Mouse (Mus musculus): ENCODE results near the gene Ltbp2. TPM values are rescaled to one million over a fixed set of nuclear protein-coding genes. Genes with fewer than 3 reads are reported as not detected.

Gene Ltbp2
- polyA plus RNA-seq, 1 experiment from 2014 or later, result 1.0 TPM

DNA sequence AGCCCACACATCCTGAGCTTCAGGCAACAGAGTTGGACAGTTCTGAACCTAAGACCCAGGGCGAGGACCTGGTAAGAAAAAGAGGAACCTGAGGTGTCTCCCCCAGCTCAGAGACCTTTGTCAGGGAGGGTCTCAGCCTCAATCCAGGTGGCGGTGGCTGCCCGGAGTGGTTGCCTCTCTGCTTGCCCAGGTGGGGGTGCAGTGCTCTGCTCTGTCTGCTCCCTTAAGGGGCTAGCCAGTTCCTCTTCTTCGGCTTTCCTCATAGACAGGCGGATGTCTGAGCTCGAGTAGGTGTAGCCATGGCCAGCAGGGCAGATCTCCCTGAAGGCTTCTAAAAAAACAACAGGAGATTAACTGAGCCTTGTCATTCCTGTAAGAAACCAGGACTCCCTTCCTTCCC is 67.3 kb downstream of the Ltbp2 start:
- Histone ChIP-seq H3K9me3 (ENCODE audit: control insufficient read depth, low read length) (no peaks in the 10 kb centered on the region), H3K9ac (ENCODE audit: low read length) (no peak overlapping the region), H3K27ac (ENCODE audit: low read depth) (no peak overlapping the region), H3K27me3 (replicated peaks; ENCODE audit: control insufficient read depth, insufficient read depth, low read length) (no peaks in the 10 kb centered on the region), H3K4me1 (replicated peaks; ENCODE audit: control insufficient read depth, insufficient read depth, low read length) (0 out of 2 replicates have a peak, but pooled peaks cover 6% of the 10 kb centered on the region), H3K4me3 (ENCODE audit: low read depth, low read length) (no peak overlapping the region), H3K4me2 (ENCODE audit: low read length) (no peak overlapping the region), H3K36me3 (ENCODE audit: control insufficient read depth, insufficient read depth, low read length) (no peaks in the 10 kb centered on the region)
- ATAC-seq (replicated peaks; ENCODE audit: low FRiP score, low TSS enrichment, low read depth) (no peak), DNase-seq (ENCODE audit: low spot score) (no peak)
- WGBS, result 83% methylated on average over 6 of the region's 6 CpGs

- 0 out of 2 replicates have a peak, but pooled peaks cover 6% of the 10 kb centered on the region for H3K4me1 ChIP-seq (replicated peaks; ENCODE audit: control insufficient read depth, insufficient read depth, low read length)
- no peak for ATAC-seq (replicated peaks; ENCODE audit: low FRiP score, low TSS enrichment, low read depth)
- H3K4me2 ChIP-seq (ENCODE audit: low read length), result no peak overlapping the region
- DNase-seq (ENCODE audit: low spot score), result no peak
- no peaks in the 10 kb centered on the region for H3K9me3 ChIP-seq (ENCODE audit: control insufficient read depth, low read length)
- H3K36me3 ChIP-seq (ENCODE audit: control insufficient read depth, insufficient read depth, low read length), result no peaks in the 10 kb centered on the region
- H3K4me3 ChIP-seq (ENCODE audit: low read depth, low read length), result no peak overlapping the region
- no peak overlapping the region for H3K27ac ChIP-seq (ENCODE audit: low read depth)
- H3K9ac ChIP-seq (ENCODE audit: low read length), result no peak overlapping the region
- H3K27me3 ChIP-seq (replicated peaks; ENCODE audit: control insufficient read depth, insufficient read depth, low read length), result no peaks in the 10 kb centered on the region
- 81% methylated on average over 13 of the region's 13 CpGs for WGBS
Measured at GRCm38 (mm10) chr12:84807351-84807750, 69.0 kb downstream of the Ltbp2 start.

DNA sequence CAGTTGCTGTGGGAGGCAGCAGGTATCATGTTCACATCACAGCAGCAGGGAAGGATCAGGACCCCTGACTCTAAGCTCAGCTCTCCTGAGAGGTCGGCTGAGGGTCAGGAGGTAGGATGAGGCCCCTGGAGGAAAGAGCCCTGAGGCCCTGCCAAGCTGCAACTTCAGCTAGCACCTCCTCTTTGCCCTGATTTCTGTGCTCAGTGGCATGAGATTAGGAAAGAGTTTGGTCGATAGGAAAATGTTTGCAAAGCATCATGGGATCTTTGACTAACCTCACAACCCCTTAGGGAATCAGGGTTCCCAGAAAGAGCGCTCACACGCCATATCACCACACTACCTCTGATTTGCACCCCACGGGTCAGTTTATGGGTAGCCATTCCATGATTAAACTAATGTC is 69.6 kb downstream of the Ltbp2 start:
- WGBS, result 62% methylated on average over 5 of the region's 5 CpGs
- Histone ChIP-seq H3K9ac (ENCODE audit: low read length) (no peak overlapping the region), H3K9me3 (ENCODE audit: control insufficient read depth, low read length) (no peaks in the 10 kb centered on the region), H3K4me3 (ENCODE audit: low read depth, low read length) (no peak overlapping the region), H3K27ac (ENCODE audit: low read depth) (no peak overlapping the region), H3K36me3 (ENCODE audit: control insufficient read depth, insufficient read depth, low read length) (no peaks in the 10 kb centered on the region), H3K27me3 (replicated peaks; ENCODE audit: control insufficient read depth, insufficient read depth, low read length) (no peaks in the 10 kb centered on the region), H3K4me1 (replicated peaks; ENCODE audit: control insufficient read depth, insufficient read depth, low read length) (0 out of 2 replicates have a peak, but pooled peaks cover 6% of the 10 kb centered on the region), H3K4me2 (ENCODE audit: low read length) (no peak overlapping the region)
- no peak for ATAC-seq (replicated peaks; ENCODE audit: low FRiP score, low TSS enrichment, low read depth)
- DNase-seq (ENCODE audit: low spot score), result no peak

DNA sequence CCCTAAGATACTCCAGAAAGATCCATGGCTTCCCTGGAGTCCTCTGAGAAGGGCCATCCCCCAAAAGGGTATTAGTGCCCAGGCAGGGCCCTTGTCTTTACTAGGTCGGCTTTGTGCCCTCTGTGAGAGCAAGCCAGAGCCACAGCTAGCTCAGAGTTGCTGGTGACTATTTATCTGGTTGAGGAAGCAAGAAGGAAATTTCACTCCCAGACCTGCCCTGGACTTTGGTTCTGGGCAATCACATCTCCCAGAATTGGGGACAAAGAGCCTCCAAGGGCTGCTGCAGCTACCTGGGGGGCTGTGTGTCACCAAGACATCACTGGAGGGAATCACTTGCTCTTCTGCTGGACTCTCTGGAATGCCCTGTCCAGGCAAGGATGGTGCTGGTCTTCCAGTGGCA is 70.3 kb downstream of the Ltbp2 start:
- DNase-seq (ENCODE audit: low spot score) (peak; percentile 58), ATAC-seq (replicated peaks; ENCODE audit: low FRiP score, low TSS enrichment, low read depth) (peak; percentile 57)
- no peak overlapping the region for H3K9ac ChIP-seq (ENCODE audit: low read length)
- no peaks in the 10 kb centered on the region for H3K9me3 ChIP-seq (ENCODE audit: control insufficient read depth, low read length)
- H3K4me1 ChIP-seq (replicated peaks; ENCODE audit: control insufficient read depth, insufficient read depth, low read length), result 0 out of 2 replicates have a peak, but pooled peaks cover 6% of the 10 kb centered on the region
- 69% methylated on average over 1 of the region's 1 CpGs for whole genome bisulfite sequencing
- no peak overlapping the region for H3K27ac ChIP-seq (ENCODE audit: low read depth)
- no peak overlapping the region for H3K4me3 ChIP-seq (ENCODE audit: low read depth, low read length)
- H3K36me3 ChIP-seq (ENCODE audit: control insufficient read depth, insufficient read depth, low read length), result no peaks in the 10 kb centered on the region
- H3K27me3 ChIP-seq (replicated peaks; ENCODE audit: control insufficient read depth, insufficient read depth, low read length), result no peaks in the 10 kb centered on the region
- H3K4me2 ChIP-seq (ENCODE audit: low read length), result no peak overlapping the region

GRCm38 (mm10) chr12:84805228-84805842 is 71.0 kb downstream of the Ltbp2 start:
- H3K36me3 ChIP-seq (ENCODE audit: control insufficient read depth, insufficient read depth, low read length), result no peaks in the 10 kb centered on the region
- H3K9me3 ChIP-seq (ENCODE audit: control insufficient read depth, low read length), result no peaks in the 10 kb centered on the region
- 0 out of 2 replicates have a peak overlapping the region, but pooled peaks have one; percentile 27 for H3K27ac ChIP-seq (ENCODE audit: low read depth)
- WGBS, result 68% methylated on average over 9 of the region's 9 CpGs
- H3K4me1 ChIP-seq (replicated peaks; ENCODE audit: control insufficient read depth, insufficient read depth, low read length), result 0 out of 2 replicates have a peak, but pooled peaks cover 10% of the 10 kb centered on the region
- ATAC-seq (replicated peaks; ENCODE audit: low FRiP score, low TSS enrichment, low read depth) (peak; percentile 88), DNase-seq (ENCODE audit: low spot score) (peak; percentile 67)
- H3K4me2 ChIP-seq (ENCODE audit: low read length), result no peak overlapping the region
- H3K27me3 ChIP-seq (replicated peaks; ENCODE audit: control insufficient read depth, insufficient read depth, low read length), result no peaks in the 10 kb centered on the region
- H3K9ac ChIP-seq (ENCODE audit: low read length), result no peak overlapping the region
- no peak overlapping the region for H3K4me3 ChIP-seq (ENCODE audit: low read depth, low read length)

DNA sequence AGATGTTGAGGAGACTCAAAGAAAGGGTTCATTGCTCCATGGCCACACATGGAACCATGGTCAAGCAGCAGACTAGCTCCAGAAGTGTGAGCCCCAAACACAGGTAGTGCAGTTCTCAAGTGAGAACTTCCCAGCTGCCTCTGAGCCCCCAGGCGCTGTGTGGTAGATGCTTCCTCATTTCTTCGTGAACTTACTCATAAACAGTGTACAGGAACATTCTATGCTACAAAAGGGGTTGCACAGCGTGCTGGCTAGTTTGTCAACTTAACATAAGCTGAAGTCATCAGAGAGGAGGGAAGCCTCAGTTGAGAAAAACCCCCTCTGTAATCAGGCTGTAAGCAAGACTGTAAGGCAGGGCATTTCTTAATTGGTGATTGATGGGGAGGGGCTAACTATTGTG is 73.7 kb downstream of the Ltbp2 start:
- H3K4me1 ChIP-seq (replicated peaks; ENCODE audit: control insufficient read depth, insufficient read depth, low read length), result 0 out of 2 replicates have a peak, but pooled peaks cover 12% of the 10 kb centered on the region
- no peaks in the 10 kb centered on the region for H3K27me3 ChIP-seq (replicated peaks; ENCODE audit: control insufficient read depth, insufficient read depth, low read length)
- H3K4me2 ChIP-seq (ENCODE audit: low read length), result no peak overlapping the region
- H3K36me3 ChIP-seq (ENCODE audit: control insufficient read depth, insufficient read depth, low read length), result no peaks in the 10 kb centered on the region
- no peak overlapping the region for H3K9ac ChIP-seq (ENCODE audit: low read length)
- H3K9me3 ChIP-seq (ENCODE audit: control insufficient read depth, low read length), result no peaks in the 10 kb centered on the region
- no peak overlapping the region for H3K4me3 ChIP-seq (ENCODE audit: low read depth, low read length)
- DNase-seq (ENCODE audit: low spot score) (no peak), ATAC-seq (replicated peaks; ENCODE audit: low FRiP score, low TSS enrichment, low read depth) (no peak)
- no peak overlapping the region for H3K27ac ChIP-seq (ENCODE audit: low read depth)
- WGBS, result 85% methylated on average over 3 of the region's 3 CpGs

DNA sequence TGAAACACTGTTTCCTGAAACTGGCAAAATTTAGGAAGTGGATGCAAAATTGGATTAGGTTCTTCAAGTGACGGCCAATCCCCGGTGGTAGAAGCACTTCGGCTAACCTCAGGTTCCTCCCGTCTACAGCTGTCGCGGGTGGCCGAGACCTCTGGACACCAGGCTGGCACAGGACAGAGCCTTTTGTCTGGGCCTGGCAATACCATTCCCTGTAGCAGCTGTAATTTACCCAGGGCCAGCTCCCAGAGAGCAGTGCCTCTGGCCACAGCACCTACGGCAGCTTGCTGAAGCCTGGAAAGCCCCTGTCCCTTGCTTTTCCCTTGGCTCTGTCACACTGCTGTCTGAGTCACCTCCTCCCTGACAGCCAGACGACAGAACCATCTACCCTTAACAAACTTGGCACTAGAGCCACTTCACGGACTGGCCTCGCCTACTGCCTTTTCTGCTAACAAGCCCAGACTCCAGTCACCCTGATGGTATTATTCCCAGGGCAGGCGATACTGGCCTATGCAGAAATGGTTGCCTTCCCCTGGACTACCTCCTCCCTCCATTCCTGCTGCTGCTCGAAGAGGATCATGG is 74.7 kb downstream of the Ltbp2 start:
- no peak for ATAC-seq (replicated peaks; ENCODE audit: low FRiP score, low TSS enrichment, low read depth)
- Histone ChIP-seq H3K4me2 (ENCODE audit: low read length) (no peak overlapping the region), H3K9me3 (ENCODE audit: control insufficient read depth, low read length) (no peaks in the 10 kb centered on the region), H3K27me3 (replicated peaks; ENCODE audit: control insufficient read depth, insufficient read depth, low read length) (no peaks in the 10 kb centered on the region), H3K27ac (ENCODE audit: low read depth) (no peak overlapping the region), H3K9ac (ENCODE audit: low read length) (no peak overlapping the region), H3K4me1 (replicated peaks; ENCODE audit: control insufficient read depth, insufficient read depth, low read length) (0 out of 2 replicates have a peak, but pooled peaks cover 12% of the 10 kb centered on the region), H3K36me3 (ENCODE audit: control insufficient read depth, insufficient read depth, low read length) (no peaks in the 10 kb centered on the region), H3K4me3 (ENCODE audit: low read depth, low read length) (no peak overlapping the region)
- no peak for DNase-seq (ENCODE audit: low spot score)
- 86% methylated on average over 13 of the region's 13 CpGs for WGBS

DNA sequence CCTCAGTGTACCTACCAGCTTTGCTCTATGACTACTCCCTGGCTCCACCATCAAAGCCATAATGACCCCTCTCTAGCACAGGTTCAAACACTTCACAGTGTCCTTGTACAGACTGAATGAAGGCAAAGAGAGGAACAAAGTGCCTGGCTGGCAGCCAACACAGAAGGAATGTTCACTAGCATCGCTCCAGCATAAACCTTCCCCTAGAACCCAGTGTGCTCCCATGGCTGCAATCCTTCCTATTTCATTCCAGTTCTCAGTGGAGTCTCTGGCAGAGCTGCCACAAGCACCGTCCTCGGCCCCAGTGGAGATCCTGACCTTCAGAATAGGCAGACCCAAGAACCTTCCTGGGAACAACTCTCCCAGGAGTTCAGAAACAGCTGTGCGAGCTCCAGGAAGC is 75.9 kb downstream of the Ltbp2 start:
- 45% methylated on average over 4 of the region's 4 CpGs for WGBS
- Histone ChIP-seq H3K4me2 (ENCODE audit: low read length) (no peak overlapping the region), H3K36me3 (ENCODE audit: control insufficient read depth, insufficient read depth, low read length) (no peaks in the 10 kb centered on the region), H3K27ac (ENCODE audit: low read depth) (0 out of 2 replicates have a peak overlapping the region, but pooled peaks have one; percentile 14), H3K9ac (ENCODE audit: low read length) (no peak overlapping the region), H3K9me3 (ENCODE audit: control insufficient read depth, low read length) (no peaks in the 10 kb centered on the region), H3K27me3 (replicated peaks; ENCODE audit: control insufficient read depth, insufficient read depth, low read length) (no peaks in the 10 kb centered on the region), H3K4me1 (replicated peaks; ENCODE audit: control insufficient read depth, insufficient read depth, low read length) (0 out of 2 replicates have a peak, but pooled peaks cover 9% of the 10 kb centered on the region), H3K4me3 (ENCODE audit: low read depth, low read length) (no peak overlapping the region)
- DNase-seq (ENCODE audit: low spot score) (peak; percentile 62), ATAC-seq (replicated peaks; ENCODE audit: low FRiP score, low TSS enrichment, low read depth) (no peak)

- DNase-seq (ENCODE audit: low spot score) (no peak), ATAC-seq (replicated peaks; ENCODE audit: low FRiP score, low TSS enrichment, low read depth) (no peak)
- Histone ChIP-seq H3K27me3 (replicated peaks; ENCODE audit: control insufficient read depth, insufficient read depth, low read length) (no peaks in the 10 kb centered on the region), H3K4me3 (ENCODE audit: low read depth, low read length) (no peak overlapping the region), H3K9me3 (ENCODE audit: control insufficient read depth, low read length) (no peaks in the 10 kb centered on the region), H3K4me1 (replicated peaks; ENCODE audit: control insufficient read depth, insufficient read depth, low read length) (0 out of 2 replicates have a peak, but pooled peaks cover 6% of the 10 kb centered on the region), H3K9ac (ENCODE audit: low read length) (no peak overlapping the region), H3K27ac (ENCODE audit: low read depth) (no peak overlapping the region), H3K4me2 (ENCODE audit: low read length) (no peak overlapping the region), H3K36me3 (ENCODE audit: control insufficient read depth, insufficient read depth, low read length) (no peaks in the 10 kb centered on the region)
- WGBS, result 90% methylated on average over 13 of the region's 13 CpGs
Measured at GRCm38 (mm10) chr12:84799086-84799485, 77.2 kb downstream of the Ltbp2 start.
